Mouse (Mus musculus) MEL (cell line): ENCODE results near the gene Ak3.

Source experiments
- CHD2 ChIP-seq: IDR thresholded peaks from 2 replicates; pipeline ENCODE4 v1.6.1; 2011; ENCODE audit warnings: low read length, improper control_type of control experiment
- CTCF ChIP-seq, 3 experiments: IDR thresholded peaks in 2 of 3; conservative IDR thresholded peaks in 1 of 3; 2 replicates each; pipeline ENCODE4 v1.5.1; 2011 to 2012; ENCODE audit warnings: low read length in 3 of 3, low read depth in 2 of 3, mild to moderate bottlenecking in 2 of 3, improper control_type of control experiment in 1 of 3, inconsistent platforms in 1 of 3, mixed read lengths in 1 of 3, moderate library complexity in 1 of 3; ENCODE audit not compliant: control insufficient read depth in 1 of 3, insufficient read depth in 1 of 3, poor library complexity in 1 of 3, severe bottlenecking in 1 of 3
- MAX ChIP-seq: IDR thresholded peaks from 2 replicates; pipeline ENCODE4 v1.6.1; 2011; ENCODE audit warnings: low read length, improper control_type of control experiment
- POLR2A ChIP-seq, 2 experiments: IDR thresholded peaks; 2 replicates each; pipeline ENCODE4 v1.6.1; 2011 to 2012; ENCODE audit warnings: low read length in 2 of 2, mild to moderate bottlenecking in 2 of 2, control low read depth in 1 of 2, improper control_type of control experiment in 1 of 2, low read depth in 1 of 2, moderate library complexity in 1 of 2; ENCODE audit not compliant: control insufficient read depth in 1 of 2, insufficient read depth in 1 of 2, poor library complexity in 1 of 2
- ZNF384 ChIP-seq: IDR thresholded peaks from 2 replicates; pipeline ENCODE4 v1.6.1; 2012; ENCODE audit warnings: low read depth, mild to moderate bottlenecking, inconsistent platforms, low read length, improper control_type of control experiment

- TF ChIP-seq MAX (no peak), CHD2 (no peak), POLR2A (IDR thresholded peaks at IDR 0.05; ENCODE audit: control insufficient read depth in 1 of 2, insufficient read depth in 1 of 2, low read depth in 1 of 2, low read length in 2 of 2, poor library complexity in 1 of 2) (no peak), CTCF (IDR thresholded peaks at IDR 0.05 in 2 of 3, conservative IDR thresholded peaks at IDR 0.05 in 1 of 3; ENCODE audit: control insufficient read depth in 1 of 3, insufficient read depth in 1 of 3, low read depth in 2 of 3, low read length in 3 of 3, poor library complexity in 1 of 3, severe bottlenecking in 1 of 3) (no peak), ZNF384 (no peak)
Measured at GRCm38 (mm10) chr19:29024391-29024947, 23.3 kb downstream of the Ak3 start.
